Mouse (Mus musculus): ENCODE measurements around the gene Ak7. TPM values are rescaled to one million over a fixed set of nuclear protein-coding genes. Genes with fewer than 3 reads are reported as not detected.

Gene Ak7
- polyA plus RNA-seq, 1 experiment, result 0.02 TPM

DNA sequence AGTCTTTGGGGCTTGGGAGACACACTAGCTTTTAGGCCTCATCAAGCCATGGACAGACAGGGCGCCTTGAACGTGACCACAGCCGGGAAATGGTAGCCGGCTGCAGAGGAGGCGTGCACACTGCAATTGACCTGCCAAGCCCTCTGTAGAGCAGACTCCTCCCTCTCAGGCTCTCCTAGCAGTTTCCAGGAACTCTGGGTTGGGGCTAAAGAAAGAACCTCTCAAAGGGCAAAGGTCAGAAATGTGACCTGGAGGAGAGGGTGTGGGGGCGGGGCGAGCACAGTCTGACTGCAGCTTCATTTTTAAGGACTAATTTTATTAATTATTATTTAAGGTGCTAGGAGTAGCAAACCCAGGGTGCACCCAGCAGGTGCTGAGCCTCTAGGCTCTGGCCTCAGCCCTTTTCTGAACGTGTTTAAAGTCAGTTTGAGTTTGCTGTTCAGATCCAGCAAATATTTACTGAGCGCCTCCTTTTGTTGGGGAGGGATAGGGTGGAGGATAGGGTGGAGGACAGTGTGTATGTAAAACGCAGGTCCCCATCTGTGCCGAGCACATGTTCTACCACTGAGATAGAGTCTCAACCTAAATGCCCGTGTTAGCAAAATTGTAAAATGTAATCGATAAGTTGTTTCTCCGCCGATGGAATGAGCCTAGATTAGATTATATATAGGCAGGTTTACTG is 52.2 kb downstream of the Ak7 start:
- Histone ChIP-seq H3K79me2 (ENCODE audit: control insufficient read depth, insufficient read depth) (no peaks in the 10 kb centered on the region), H3ac (ENCODE audit: control insufficient read depth, insufficient read length) (no peak overlapping the region), H3K4me2 (ENCODE audit: low read depth) (no peak overlapping the region), H3K4me3 (no peak overlapping the region), H3K36me3 (ENCODE audit: control insufficient read depth, insufficient read depth) (no peaks in the 10 kb centered on the region), H3K27me3 (ENCODE audit: control insufficient read depth, insufficient read depth, insufficient read length) (peaks cover 10% of the 10 kb centered on the region)
- TF ChIP-seq MAX (IDR thresholded peaks at IDR 0.05; ENCODE audit: low read depth) (no peak), MYOD1 (IDR thresholded peaks at IDR 0.05; ENCODE audit: control insufficient read depth in 1 of 3, insufficient read length in 2 of 3, low read depth in 2 of 3) (no peak), E2F4 (IDR thresholded peaks at IDR 0.05; ENCODE audit: insufficient read depth) (no peak), POLR2A (IDR thresholded peaks at IDR 0.05; ENCODE audit: insufficient read length, low read depth) (no peak), POLR2AphosphoS2 (IDR thresholded peaks at IDR 0.05; ENCODE audit: insufficient read length, low read depth) (no peak), TCF12 (IDR thresholded peaks at IDR 0.05; ENCODE audit: insufficient read depth, poor library complexity, severe bottlenecking) (no peak), SRF (IDR thresholded peaks at IDR 0.05; ENCODE audit: control insufficient read depth, insufficient read length, low read depth) (no peak), TCF3 (IDR thresholded peaks at IDR 0.05; ENCODE audit: insufficient read length, low read depth) (no peak), USF1 (IDR thresholded peaks at IDR 0.05; ENCODE audit: low read depth) (no peak), CEBPB (IDR thresholded peaks at IDR 0.05; ENCODE audit: insufficient read depth, poor library complexity, severe bottlenecking) (no peak)

DNA sequence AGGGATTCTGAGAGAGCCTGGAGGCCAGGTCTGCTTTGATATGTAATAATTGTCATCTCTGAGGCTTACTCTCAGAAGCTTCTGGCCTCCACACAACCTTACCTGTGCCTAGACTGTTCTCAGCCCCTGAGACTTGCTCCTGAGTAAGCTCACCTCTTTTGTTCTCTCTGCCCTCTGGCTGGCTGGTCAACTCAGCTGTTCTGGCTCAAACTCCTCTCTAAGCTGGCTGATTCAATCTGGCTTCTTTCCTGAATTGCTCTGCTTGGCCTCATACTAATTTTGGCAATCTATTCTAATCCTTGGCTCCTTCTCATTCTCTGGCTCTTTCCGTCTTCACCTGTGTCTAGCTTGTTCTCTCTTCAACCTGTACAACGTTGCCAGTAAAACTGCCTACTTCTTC is 53.1 kb downstream of the Ak7 start:
- TF ChIP-seq MYOG (IDR thresholded peaks at IDR 0.05; ENCODE audit: control insufficient read depth in 1 of 3, insufficient read depth in 1 of 3, insufficient read length in 2 of 3, low read depth in 2 of 3), result no peak
- no peaks in the 10 kb centered on the region for H3K79me2 ChIP-seq (ENCODE audit: control insufficient read depth, insufficient read depth)
- H3K4me3 ChIP-seq, result no peak overlapping the region
- H3ac ChIP-seq (ENCODE audit: control insufficient read depth, insufficient read length), result no peak overlapping the region
- H3K27me3 ChIP-seq (ENCODE audit: control insufficient read depth, insufficient read depth, insufficient read length), result peaks cover 10% of the 10 kb centered on the region
- H3K36me3 ChIP-seq (ENCODE audit: control insufficient read depth, insufficient read depth), result no peaks in the 10 kb centered on the region
- no peak overlapping the region for H3K4me2 ChIP-seq (ENCODE audit: low read depth)

- Histone ChIP-seq H3K27me3 (ENCODE audit: control insufficient read depth, insufficient read depth, insufficient read length) (peaks cover 10% of the 10 kb centered on the region), H3ac (ENCODE audit: control insufficient read depth, insufficient read length) (no peak overlapping the region), H3K4me3 (no peak overlapping the region), H3K4me2 (ENCODE audit: low read depth) (no peak overlapping the region), H3K79me2 (ENCODE audit: control insufficient read depth, insufficient read depth) (no peaks in the 10 kb centered on the region), H3K36me3 (ENCODE audit: control insufficient read depth, insufficient read depth) (no peaks in the 10 kb centered on the region)
- TF ChIP-seq MAX (IDR thresholded peaks at IDR 0.05; ENCODE audit: low read depth) (no peak), TCF3 (IDR thresholded peaks at IDR 0.05; ENCODE audit: insufficient read length, low read depth) (no peak), E2F4 (IDR thresholded peaks at IDR 0.05; ENCODE audit: insufficient read depth) (no peak), POLR2AphosphoS2 (IDR thresholded peaks at IDR 0.05; ENCODE audit: insufficient read length, low read depth) (no peak), REST (IDR thresholded peaks at IDR 0.05; ENCODE audit: insufficient read depth, insufficient read length) (no peak), CEBPB (IDR thresholded peaks at IDR 0.05; ENCODE audit: insufficient read depth, poor library complexity, severe bottlenecking) (no peak), MYOG (IDR thresholded peaks at IDR 0.05; ENCODE audit: control insufficient read depth in 1 of 3, insufficient read depth in 1 of 3, insufficient read length in 2 of 3, low read depth in 2 of 3) (no peak), TCF12 (IDR thresholded peaks at IDR 0.05; ENCODE audit: insufficient read depth, poor library complexity, severe bottlenecking) (no peak), USF1 (IDR thresholded peaks at IDR 0.05; ENCODE audit: low read depth) (no peak), POLR2A (IDR thresholded peaks at IDR 0.05; ENCODE audit: insufficient read length, low read depth) (no peak), MYOD1 (IDR thresholded peaks at IDR 0.05; ENCODE audit: control insufficient read depth in 1 of 3, insufficient read length in 2 of 3, low read depth in 2 of 3) (no peak)
Observed at GRCm38 (mm10) chr12:105759849-105760478, 54.2 kb downstream of the Ak7 start.

GRCm38 (mm10) chr12:105761171-105761570 is 55.4 kb downstream of the Ak7 start:
- no peak overlapping the region for H3K4me2 ChIP-seq (ENCODE audit: low read depth)
- peaks cover 14% of the 10 kb centered on the region for H3K27me3 ChIP-seq (ENCODE audit: control insufficient read depth, insufficient read depth, insufficient read length)
- no peaks in the 10 kb centered on the region for H3K79me2 ChIP-seq (ENCODE audit: control insufficient read depth, insufficient read depth)
- no peaks in the 10 kb centered on the region for H3K36me3 ChIP-seq (ENCODE audit: control insufficient read depth, insufficient read depth)
- no peak for TF ChIP-seq CEBPB (IDR thresholded peaks at IDR 0.05; ENCODE audit: insufficient read depth, poor library complexity, severe bottlenecking)
- no peak for TF ChIP-seq TCF12 (IDR thresholded peaks at IDR 0.05; ENCODE audit: insufficient read depth, poor library complexity, severe bottlenecking)
- TF ChIP-seq USF1 (IDR thresholded peaks at IDR 0.05; ENCODE audit: low read depth), result no peak
- TF ChIP-seq SRF (IDR thresholded peaks at IDR 0.05; ENCODE audit: control insufficient read depth, insufficient read length, low read depth), result no peak
- no peak for TF ChIP-seq TCF3 (IDR thresholded peaks at IDR 0.05; ENCODE audit: insufficient read length, low read depth)
- TF ChIP-seq MYOG (IDR thresholded peaks at IDR 0.05; ENCODE audit: control insufficient read depth in 1 of 3, insufficient read depth in 1 of 3, insufficient read length in 2 of 3, low read depth in 2 of 3), result no peak
- TF ChIP-seq E2F4 (IDR thresholded peaks at IDR 0.05; ENCODE audit: insufficient read depth), result no peak
- TF ChIP-seq POLR2A (IDR thresholded peaks at IDR 0.05; ENCODE audit: insufficient read length, low read depth), result no peak
- no peak for TF ChIP-seq REST (IDR thresholded peaks at IDR 0.05; ENCODE audit: insufficient read depth, insufficient read length)
- no peak overlapping the region for H3ac ChIP-seq (ENCODE audit: control insufficient read depth, insufficient read length)
- H3K4me3 ChIP-seq, result no peak overlapping the region

GRCm38 (mm10) chr12:105761629-105762028 is 55.9 kb downstream of the Ak7 start:
- no peak overlapping the region for H3ac ChIP-seq (ENCODE audit: control insufficient read depth, insufficient read length)
- H3K79me2 ChIP-seq (ENCODE audit: control insufficient read depth, insufficient read depth), result no peaks in the 10 kb centered on the region
- no peaks in the 10 kb centered on the region for H3K36me3 ChIP-seq (ENCODE audit: control insufficient read depth, insufficient read depth)
- H3K27me3 ChIP-seq (ENCODE audit: control insufficient read depth, insufficient read depth, insufficient read length), result peaks cover 14% of the 10 kb centered on the region
- no peak for TF ChIP-seq POLR2AphosphoS2 (IDR thresholded peaks at IDR 0.05; ENCODE audit: insufficient read length, low read depth)
- TF ChIP-seq CEBPB (IDR thresholded peaks at IDR 0.05; ENCODE audit: insufficient read depth, poor library complexity, severe bottlenecking), result no peak
- H3K4me3 ChIP-seq, result no peak overlapping the region
- no peak overlapping the region for H3K4me2 ChIP-seq (ENCODE audit: low read depth)

Measured in myocyte (in vitro differentiated cells).